Mouse (Mus musculus): ENCODE results near the gene Siah3. TPM values are rescaled to one million over a fixed set of nuclear protein-coding genes. Genes with fewer than 3 reads are reported as not detected.

Siah3 gene
- polyA plus RNA-seq, 1 experiment from 2014 or later, result 1.4 TPM

Other genes with a start within 250 kb of the Siah3 start
- gene Cpb2, start 213.7 kb upstream of the Siah3 start, polyA plus RNA-seq (2016; fragmentation: Nextera tagmentation; extraction: Ambion mirVana), result not detected in 2 replicates
- 44.0 and 46.0 TPM in 2 replicates for gene Zc3h13, start 171.6 kb upstream of the Siah3 start, polyA plus RNA-seq (2016; fragmentation: Nextera tagmentation; extraction: Ambion mirVana)
- not detected in 2 replicates for gene Spert, start 137.1 kb downstream of the Siah3 start, polyA plus RNA-seq (2016; fragmentation: Nextera tagmentation; extraction: Ambion mirVana)
- gene Erich6b, start 186.3 kb downstream of the Siah3 start, polyA plus RNA-seq (2016; fragmentation: Nextera tagmentation; extraction: Ambion mirVana), result not detected in 2 replicates

All from midbrain, embryonic 12.5 days (tissue).